Mouse (Mus musculus) kidney, adult 2 months (tissue): ENCODE measurements around the gene Gm7903.
"Not testable (repeated sequence)": the region's sequence is repeated elsewhere in the genome, so short reads cannot be mapped to it uniquely, and the experiment has no call there.

Source experiments
- CTCF ChIP-seq: fragments of 200-500 bp; conservative IDR thresholded peaks from 2 replicates; pipeline ENCODE4 v1.5.1; 2011; ENCODE audit warnings: low read depth, mild to moderate bottlenecking, control low read depth, low read length, moderate library complexity, mixed read lengths; ENCODE audit not compliant: insufficient read depth, insufficient read length
- POLR2A ChIP-seq: fragments of 200-500 bp; IDR thresholded peaks from one replicate; pipeline ENCODE4 v1.6.1; 2011; ENCODE audit warnings: low read depth, low read length, control low read depth

- not testable (repeated sequence) for TF ChIP-seq CTCF, POLR2A
Measured at GRCm38 (mm10) chrX:135403578-135403977, 30.1 kb upstream of the Gm7903 start.
